Mouse (Mus musculus): Measurements from ENCODE around the gene Zfp638. TPM values are rescaled to one million over a fixed set of nuclear protein-coding genes. Genes with fewer than 3 reads are reported as not detected.

Gene Zfp638
- polyA plus RNA-seq, 2 experiments = 14.0 to 19.3 TPM

DNA sequence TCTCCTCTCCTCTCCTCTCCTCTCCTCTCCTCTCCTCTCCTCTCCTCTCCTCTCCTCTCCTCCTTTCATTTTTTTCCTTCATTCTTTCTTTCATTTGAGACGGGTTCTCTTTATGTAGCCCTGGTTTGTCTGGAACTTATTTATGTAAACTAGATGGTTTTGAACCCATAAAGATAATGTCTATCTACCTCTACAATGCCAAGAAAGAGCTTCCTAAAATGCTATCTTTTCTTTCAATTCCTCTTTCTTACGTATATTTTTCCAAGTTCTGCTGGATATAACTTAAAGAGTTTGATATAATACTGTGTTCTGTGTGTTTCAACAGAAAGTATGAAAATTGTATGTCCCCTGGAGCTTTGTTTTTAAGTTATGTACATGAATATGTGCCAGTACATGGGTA, 72.6 kb downstream of the Zfp638 start:
- ATAC-seq (ENCODE audit: insufficient read depth) = no peak
- TF ChIP-seq CTCF (IDR thresholded peaks at IDR 0.05; ENCODE audit: low read depth) (no peak), EP300 (IDR thresholded peaks at IDR 0.05; ENCODE audit: low read depth) (no peak)
- Histone ChIP-seq H3K4me3 (ENCODE audit: insufficient read depth in 1 of 2, low read depth in 2 of 2, low read length in 2 of 2) (no peak overlapping the region), H3K4me1 (replicated peaks; ENCODE audit: control insufficient read depth in 2 of 2, insufficient read depth in 2 of 2, low read length in 1 of 2) (no peaks in the 10 kb centered on the region), H3K4me2 (ENCODE audit: low read depth) (no peak overlapping the region), H3K27me3 (ENCODE audit: control insufficient read depth, insufficient read depth, low read length) (no peaks in the 10 kb centered on the region), H3K9me3 (ENCODE audit: control insufficient read depth, low read length) (no peaks in the 10 kb centered on the region), H3K9ac (replicated peaks) (no peak overlapping the region), H3K27ac (no peak overlapping the region), H3K36me3 (replicated peaks; ENCODE audit: control insufficient read depth, insufficient read depth, low read depth) (peaks cover 10% of the 10 kb centered on the region)
- no peak for DNase-seq (ENCODE audit: low read depth in 3 of 3, low spot score in 3 of 3)
- 87% methylated on average over 2 of the region's 2 CpGs for WGBS (ENCODE audit: insufficient replicate concordance)

- WGBS (ENCODE audit: insufficient replicate concordance) = 88% methylated on average over 13 of the region's 13 CpGs
- DNase-seq (ENCODE audit: low read depth in 3 of 3, low spot score in 3 of 3) (no peak), ATAC-seq (ENCODE audit: insufficient read depth) (no peak)
- no peaks in the 10 kb centered on the region for H3K27me3 ChIP-seq (ENCODE audit: control insufficient read depth, insufficient read depth, low read length)
- H3K9ac ChIP-seq (replicated peaks) = no peak overlapping the region
- no peak overlapping the region for H3K27ac ChIP-seq
- H3K4me3 ChIP-seq (ENCODE audit: insufficient read depth in 1 of 2, low read depth in 2 of 2, low read length in 2 of 2) = no peak overlapping the region
- H3K9me3 ChIP-seq (ENCODE audit: control insufficient read depth, low read length) = no peaks in the 10 kb centered on the region
- peaks cover 15% of the 10 kb centered on the region for H3K36me3 ChIP-seq (replicated peaks; ENCODE audit: control insufficient read depth, insufficient read depth, low read depth)
- no peak overlapping the region for H3K4me2 ChIP-seq (ENCODE audit: low read depth)
- no peaks in the 10 kb centered on the region for H3K4me1 ChIP-seq (replicated peaks; ENCODE audit: control insufficient read depth in 2 of 2, insufficient read depth in 2 of 2, low read length in 1 of 2)
- no peak for TF ChIP-seq EP300 (IDR thresholded peaks at IDR 0.05; ENCODE audit: low read depth)
- no peak for TF ChIP-seq CTCF (IDR thresholded peaks at IDR 0.05; ENCODE audit: low read depth)
Measured at GRCm38 (mm10) chr6:83942806-83943205, 75.9 kb downstream of the Zfp638 start.

GRCm38 (mm10) chr6:83953603-83954002, 86.7 kb downstream of the Zfp638 start:
- no peak for ATAC-seq (ENCODE audit: insufficient read depth)
- peaks cover 9% of the 10 kb centered on the region for H3K36me3 ChIP-seq (replicated peaks; ENCODE audit: control insufficient read depth, insufficient read depth, low read depth)

DNA sequence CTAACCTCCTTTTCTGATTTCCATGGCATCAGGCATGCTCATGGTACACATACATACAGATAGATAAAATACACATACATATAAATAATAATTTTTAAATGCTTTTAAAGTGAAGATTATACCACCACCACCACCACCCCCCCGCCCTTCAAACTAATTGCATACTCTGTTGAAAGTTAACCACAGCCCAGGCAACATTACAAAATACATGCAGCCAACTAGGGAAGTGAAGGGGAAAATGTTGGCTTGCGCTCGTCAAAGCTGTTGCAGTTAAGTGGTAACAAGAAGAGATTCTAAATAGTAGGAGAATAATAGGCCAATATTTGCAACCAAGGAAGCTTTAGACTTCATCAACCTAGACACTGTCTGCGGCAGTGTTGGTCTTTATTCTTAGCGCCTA, 120.7 kb downstream of the Zfp638 start:
- 81% methylated on average over 5 of the region's 5 CpGs for WGBS (ENCODE audit: insufficient replicate concordance)

More at GRCm38 (mm10) chr6:83953603-83954002, 86.7 kb downstream of the Zfp638 start:
- H3K27me3 ChIP-seq (ENCODE audit: control insufficient read depth, insufficient read depth, low read length) = no peaks in the 10 kb centered on the region
- H3K9me3 ChIP-seq (ENCODE audit: control insufficient read depth, low read length) = no peaks in the 10 kb centered on the region
- DNase-seq (ENCODE audit: low read depth in 3 of 3, low spot score in 3 of 3) = no peak
- H3K9ac ChIP-seq (replicated peaks) = no peak overlapping the region
- H3K4me2 ChIP-seq (ENCODE audit: low read depth) = no peak overlapping the region
- H3K4me1 ChIP-seq (replicated peaks; ENCODE audit: control insufficient read depth in 2 of 2, insufficient read depth in 2 of 2, low read length in 1 of 2) = no peaks in the 10 kb centered on the region
- no peak overlapping the region for H3K4me3 ChIP-seq (ENCODE audit: insufficient read depth in 1 of 2, low read depth in 2 of 2, low read length in 2 of 2)
- TF ChIP-seq CTCF (IDR thresholded peaks at IDR 0.05; ENCODE audit: low read depth) = no peak
- TF ChIP-seq EP300 (IDR thresholded peaks at IDR 0.05; ENCODE audit: low read depth) = no peak
- H3K27ac ChIP-seq = no peak overlapping the region

DNA sequence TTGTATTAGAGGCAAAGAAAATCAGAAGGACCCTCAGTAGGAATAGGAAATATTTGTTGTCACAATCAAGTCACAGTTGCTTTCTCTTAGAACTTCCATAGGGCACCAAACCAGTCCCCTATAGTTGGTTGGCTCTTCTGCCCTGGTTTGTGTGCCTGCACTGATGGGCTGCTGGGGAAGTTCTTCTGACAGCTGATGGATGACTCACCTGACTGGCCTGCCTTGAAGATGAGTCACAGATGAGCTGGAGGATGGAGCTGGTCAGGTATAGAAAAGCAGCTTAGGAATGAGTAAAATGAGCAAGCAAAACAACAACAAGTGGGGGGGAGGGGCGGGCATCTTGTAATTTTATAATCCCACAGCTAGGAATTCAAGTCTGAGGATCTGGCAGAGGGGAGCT, 135.8 kb downstream of the Zfp638 start:
- Histone ChIP-seq H3K36me3 (replicated peaks; ENCODE audit: control insufficient read depth, insufficient read depth, low read depth) (no peaks in the 10 kb centered on the region), H3K27ac (no peak overlapping the region), H3K27me3 (ENCODE audit: control insufficient read depth, insufficient read depth, low read length) (peaks cover under 1% of the 10 kb centered on the region; the same call in 1 of the 2 replicates), H3K9me3 (ENCODE audit: control insufficient read depth, low read length) (no peaks in the 10 kb centered on the region), H3K4me3 (ENCODE audit: insufficient read depth in 1 of 2, low read depth in 2 of 2, low read length in 2 of 2) (no peak overlapping the region), H3K4me1 (replicated peaks; ENCODE audit: control insufficient read depth in 2 of 2, insufficient read depth in 2 of 2, low read length in 1 of 2) (no peaks in the 10 kb centered on the region), H3K4me2 (ENCODE audit: low read depth) (no peak overlapping the region), H3K9ac (replicated peaks) (no peak overlapping the region)
- ATAC-seq (ENCODE audit: insufficient read depth) = no peak
- no peak for DNase-seq (ENCODE audit: low read depth in 3 of 3, low spot score in 3 of 3)
- TF ChIP-seq CTCF (IDR thresholded peaks at IDR 0.05; ENCODE audit: low read depth) (no peak), EP300 (IDR thresholded peaks at IDR 0.05; ENCODE audit: low read depth) (no peak)
- 33% methylated on average over 1 of the region's 1 CpGs for WGBS (ENCODE audit: insufficient replicate concordance)

More for the DNA sequence above, 120.7 kb downstream of the Zfp638 start:
- Histone ChIP-seq H3K4me1 (replicated peaks; ENCODE audit: control insufficient read depth in 2 of 2, insufficient read depth in 2 of 2, low read length in 1 of 2) (no peaks in the 10 kb centered on the region), H3K36me3 (replicated peaks; ENCODE audit: control insufficient read depth, insufficient read depth, low read depth) (peaks cover 13% of the 10 kb centered on the region), H3K4me3 (ENCODE audit: insufficient read depth in 1 of 2, low read depth in 2 of 2, low read length in 2 of 2) (no peak overlapping the region), H3K9me3 (ENCODE audit: control insufficient read depth, low read length) (no peaks in the 10 kb centered on the region), H3K27me3 (ENCODE audit: control insufficient read depth, insufficient read depth, low read length) (no peaks in the 10 kb centered on the region), H3K9ac (replicated peaks) (no peak overlapping the region), H3K4me2 (ENCODE audit: low read depth) (no peak overlapping the region), H3K27ac (no peak overlapping the region)
- TF ChIP-seq CTCF (IDR thresholded peaks at IDR 0.05; ENCODE audit: low read depth) (no peak), EP300 (IDR thresholded peaks at IDR 0.05; ENCODE audit: low read depth) (no peak)
- ATAC-seq (ENCODE audit: insufficient read depth) = no peak
- no peak for DNase-seq (ENCODE audit: low read depth in 3 of 3, low spot score in 3 of 3)

Measured in liver, embryonic 14.5 days (tissue).